Mouse (Mus musculus) bone marrow macrophage, adult 2 months (primary cell): ENCODE measurements around the gene Ubap1. TPM values are rescaled to one million over a fixed set of nuclear protein-coding genes. Genes with fewer than 3 reads are reported as not detected.

ENCODE experiments used
- H3K27ac ChIP-seq: 2 replicates; pipeline ENCODE4 v1.5.1; 2012; ENCODE audit warnings: low read depth, low read length; ENCODE audit not compliant: insufficient read depth
- H3K4me1 ChIP-seq: 2 replicates; pipeline ENCODE4 v1.6.1; 2012; ENCODE audit warnings: low read length; ENCODE audit not compliant: control insufficient read depth, insufficient read depth
- H3K4me3 ChIP-seq: 2 replicates; pipeline ENCODE4 v1.5.1; 2012; ENCODE audit warnings: mild to moderate bottlenecking, low read length, moderate library complexity; ENCODE audit not compliant: insufficient read depth
- CTCF ChIP-seq: IDR thresholded peaks from 2 replicates; pipeline ENCODE4 v1.5.1; 2012; ENCODE audit warnings: low read depth, mild to moderate bottlenecking, low read length, moderate library complexity
- POLR2A ChIP-seq: IDR thresholded peaks from 2 replicates; pipeline ENCODE4 v1.6.1; 2012; ENCODE audit warnings: mild to moderate bottlenecking, low read depth, low read length, borderline replicate concordance
- polyA plus RNA-seq: library from polyadenylated mRNA; stranded (reverse); fragments of >200 nt; gene quantifications from 2 replicates; pipeline ENCODE4 v1.2.4, GENCODE M21; 2012; ENCODE audit not compliant: missing spikeins, insufficient read depth, insufficient read length

Gene Ubap1
- polyA plus RNA-seq, 1 experiment: 116 TPM

GRCm38 (mm10) chr4:41406597-41406996 lies 57.8 kb downstream of the Ubap1 start:
- H3K4me3 ChIP-seq: no peak overlapping the region
- no peak for TF ChIP-seq POLR2A
- TF ChIP-seq CTCF: no peak
- no peaks in the 10 kb centered on the region for H3K4me1 ChIP-seq
- H3K27ac ChIP-seq: no peak overlapping the region

GRCm38 (mm10) chr4:41407353-41407752 lies 58.6 kb downstream of the Ubap1 start:
- TF ChIP-seq CTCF: no peak
- TF ChIP-seq POLR2A: no peak
- no peak overlapping the region for H3K27ac ChIP-seq
- no peaks in the 10 kb centered on the region for H3K4me1 ChIP-seq
- no peak overlapping the region for H3K4me3 ChIP-seq

DNA sequence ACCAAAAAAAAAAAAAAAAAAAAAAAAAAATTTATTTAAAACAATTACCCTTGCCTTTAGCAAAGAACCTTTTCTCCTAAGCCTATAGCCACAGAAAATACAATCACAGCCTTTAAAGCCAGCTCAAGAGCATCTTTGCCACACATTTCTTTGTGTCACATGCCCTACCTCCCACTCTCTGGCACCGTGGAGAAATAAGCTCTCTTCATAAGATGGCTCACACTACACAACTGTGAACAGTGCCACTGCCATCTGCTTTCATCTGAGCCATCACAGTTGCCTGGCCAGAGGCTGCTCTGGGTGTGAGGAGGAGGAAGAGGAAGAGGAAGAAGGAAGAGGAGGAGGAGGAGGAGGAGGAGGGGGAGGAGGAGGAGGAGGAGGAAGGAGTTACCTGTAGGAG lies 60.5 kb downstream of the Ubap1 start:
- no peak overlapping the region for H3K4me3 ChIP-seq
- H3K4me1 ChIP-seq: no peaks in the 10 kb centered on the region
- H3K27ac ChIP-seq: no peak overlapping the region
- TF ChIP-seq CTCF (no peak), POLR2A (no peak)

DNA sequence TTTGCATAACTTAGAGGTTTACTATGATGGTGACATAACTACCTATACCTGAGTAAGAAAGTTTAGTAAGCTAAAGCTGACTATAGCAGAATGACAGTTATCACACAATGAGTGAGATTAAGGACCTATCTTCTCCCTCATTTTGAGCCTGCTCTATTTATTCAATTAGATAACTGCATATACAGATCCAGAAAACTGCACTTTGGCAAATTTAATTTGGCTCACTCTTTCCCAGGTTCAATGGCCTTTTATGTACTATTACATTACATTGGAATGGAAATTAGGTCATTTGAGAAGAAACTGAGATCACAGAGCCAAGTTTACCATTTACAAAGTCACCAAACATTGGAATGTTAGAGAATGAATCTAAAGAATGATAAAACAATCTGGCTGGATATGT lies 68.2 kb downstream of the Ubap1 start:
- Histone ChIP-seq H3K4me1 (no peaks in the 10 kb centered on the region), H3K27ac (no peak overlapping the region), H3K4me3 (no peak overlapping the region)
- TF ChIP-seq POLR2A (no peak), CTCF (no peak)

- Histone ChIP-seq H3K27ac (no peak overlapping the region), H3K4me1 (no peaks in the 10 kb centered on the region), H3K4me3 (no peak overlapping the region)
- TF ChIP-seq CTCF: no peak
- no peak for TF ChIP-seq POLR2A
Measured at GRCm38 (mm10) chr4:41438931-41439330, 90.1 kb downstream of the Ubap1 start.

Other genes with a start within 250 kb of the Ubap1 start
- 11.8 and 12.6 TPM in 2 replicates for gene Nol6, start 224.5 kb upstream of the Ubap1 start, polyA plus RNA-seq
- 129 and 135 TPM in 2 replicates for gene Ube2r2, start 213.3 kb upstream of the Ubap1 start, polyA plus RNA-seq
- gene Ubap2, start 73.9 kb upstream of the Ubap1 start, polyA plus RNA-seq: 30.6 and 37.2 TPM in 2 replicates
- 47.2 and 47.4 TPM in 2 replicates for gene Dcaf12, start 34.1 kb upstream of the Ubap1 start, polyA plus RNA-seq
- gene Kif24, start 115.9 kb downstream of the Ubap1 start, polyA plus RNA-seq: 3.6 and 4.0 TPM in 2 replicates
- gene Nudt2, start 116.2 kb downstream of the Ubap1 start, polyA plus RNA-seq: 28.7 and 29.4 TPM in 2 replicates
- gene AI464131, start 154.1 kb downstream of the Ubap1 start, polyA plus RNA-seq: 0.39 and 0.69 TPM in 2 replicates
- gene 1110017D15Rik, start 168.3 kb downstream of the Ubap1 start, polyA plus RNA-seq: 4.6 TPM in 1 of 2 replicates, not detected in the other
- 35.2 and 35.6 TPM in 2 replicates for gene Fam219a, start 220.5 kb downstream of the Ubap1 start, polyA plus RNA-seq
- gene Dnaic1, start 220.8 kb downstream of the Ubap1 start, polyA plus RNA-seq: not detected in 2 replicates